Mouse (Mus musculus) intestine, embryonic 14.5 days (tissue): ENCODE measurements around the gene Chchd6. TPM values are rescaled to one million over a fixed set of nuclear protein-coding genes. Genes with fewer than 3 reads are reported as not detected.

Experiments
- ATAC-seq: fragments of 200-750 bp; cut with Nextera tagmentation; replicated peaks from 2 replicates; pipeline ENCODE4 v1.8.0; 2017; ENCODE audit warnings: low read depth, moderate number of reproducible peaks, moderate TSS enrichment, moderate library complexity; ENCODE audit not compliant: low FRiP score, low TSS enrichment
- DNase-seq: peaks from one replicate; pipeline ENCODE4 v3.0.0-alpha.2; 2018; ENCODE audit warnings: low spot score
- H3K27ac ChIP-seq: fragments of 300-500 bp; sonication (generic); 2 replicates; pipeline ENCODE4 v1.5.1; 2014; ENCODE audit warnings: low read depth, mild to moderate bottlenecking, control low read depth
- H3K27me3 ChIP-seq: fragments of 300-500 bp; sonication (generic); replicated peaks from 2 replicates; pipeline ENCODE4 v1.6.1; 2014; ENCODE audit warnings: low read length, control low read depth; ENCODE audit not compliant: control insufficient read depth, insufficient read depth
- H3K36me3 ChIP-seq: fragments of 300-500 bp; sonication (generic); 2 replicates; pipeline ENCODE4 v1.6.1; 2014; ENCODE audit warnings: low read length, control low read depth; ENCODE audit not compliant: control insufficient read depth, insufficient read depth
- H3K4me1 ChIP-seq: fragments of 300-500 bp; sonication (generic); replicated peaks from 2 replicates; pipeline ENCODE4 v1.6.1; 2014; ENCODE audit warnings: low read length, control low read depth, mixed read lengths; ENCODE audit not compliant: control insufficient read depth, insufficient read depth
- H3K4me2 ChIP-seq: fragments of 300-500 bp; sonication (generic); 2 replicates; pipeline ENCODE4 v1.6.1; 2014; ENCODE audit warnings: low read length
- H3K4me3 ChIP-seq: fragments of 300-500 bp; sonication (generic); 2 replicates; pipeline ENCODE4 v1.5.1; 2014; ENCODE audit warnings: low read depth, low read length, control low read depth, mixed read lengths
- H3K9ac ChIP-seq: fragments of 300-500 bp; sonication (generic); 2 replicates; pipeline ENCODE4 v1.6.1; 2014; ENCODE audit warnings: mild to moderate bottlenecking, low read length
- H3K9me3 ChIP-seq: fragments of 300-500 bp; sonication (generic); 2 replicates; pipeline ENCODE4 v1.6.1; 2016; ENCODE audit warnings: low read length, control low read depth; ENCODE audit not compliant: control insufficient read depth
- WGBS: fragments of 180-500 bp; shearing (Covaris S2); extraction: QIAGEN DNeasy Blood & Tissue Kit; methylation state at CpG from one replicate; pipeline ENCODE4 v1.1.7; 2014; 5-methylcytosine and 5-hydroxymethylcytosine counted together
- polyA plus RNA-seq: library from polyadenylated mRNA; unstranded; fragments of >200 nt; fragmentation: Nextera tagmentation; extraction: Ambion mirVana; gene quantifications from 2 replicates; pipeline ENCODE4 v1.2.1, GENCODE M21; 2014

The Chchd6 gene
- polyA plus RNA-seq, 1 experiment from 2014 or later, result 59.9 TPM

- H3K4me2 ChIP-seq, result no peak overlapping the region
- no peak overlapping the region for H3K4me3 ChIP-seq
- H3K4me1 ChIP-seq, result peaks cover 14% of the 10 kb centered on the region
- ATAC-seq, result no peak
- 53% methylated on average over 2 of the region's 2 CpGs for WGBS
- H3K36me3 ChIP-seq, result no peaks in the 10 kb centered on the region
- DNase-seq, result no peak
- H3K27me3 ChIP-seq, result no peaks in the 10 kb centered on the region
- H3K27ac ChIP-seq, result no peak overlapping the region
- H3K9me3 ChIP-seq, result no peaks in the 10 kb centered on the region
- no peak overlapping the region for H3K9ac ChIP-seq
These were observed 137.9 kb downstream of the Chchd6 start for GRCm38 (mm10) chr6:89457601-89458000.

DNA sequence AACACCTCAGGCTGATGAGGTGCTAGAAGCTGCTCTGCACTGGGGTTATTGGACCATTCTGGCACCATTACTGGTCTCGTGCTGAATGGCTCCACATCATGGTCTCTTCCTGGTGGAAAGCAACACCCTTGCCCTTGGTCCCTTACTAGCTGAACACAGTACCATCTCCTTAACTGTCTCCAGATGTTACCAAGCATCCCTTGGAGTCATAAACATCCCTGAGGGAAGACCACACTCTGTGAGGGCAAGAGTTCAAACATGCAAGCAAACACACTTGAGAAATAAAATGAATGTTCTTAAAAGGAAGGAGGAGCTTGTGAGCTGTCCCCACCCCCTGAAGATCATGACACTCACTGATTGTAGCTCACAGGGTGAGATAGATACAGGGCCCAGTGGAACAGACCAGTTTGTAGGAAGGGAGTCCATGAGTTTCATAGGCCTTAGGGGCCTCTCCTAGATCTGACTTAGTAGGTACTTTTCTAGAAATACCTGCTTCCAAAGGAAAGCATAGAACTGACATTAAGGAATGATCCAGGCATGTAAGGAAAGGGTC is 139.0 kb downstream of the Chchd6 start:
- ATAC-seq, result no peak

GRCm38 (mm10) chr6:89455523-89456000 is 139.9 kb downstream of the Chchd6 start:
- no peak overlapping the region for H3K27ac ChIP-seq
- H3K4me1 ChIP-seq, result peaks cover 7% of the 10 kb centered on the region; the same call in 1 of the 2 replicates
- H3K9ac ChIP-seq, result no peak overlapping the region
- H3K4me3 ChIP-seq, result no peak overlapping the region
- no peak overlapping the region for H3K4me2 ChIP-seq
- H3K27me3 ChIP-seq, result no peaks in the 10 kb centered on the region
- no peaks in the 10 kb centered on the region for H3K9me3 ChIP-seq
- H3K36me3 ChIP-seq, result no peaks in the 10 kb centered on the region
- 79% methylated on average over 4 of the region's 4 CpGs for WGBS
- ATAC-seq (no peak), DNase-seq (no peak)

More for the DNA sequence above, 139.0 kb downstream of the Chchd6 start:
- no peak for DNase-seq
- no peak overlapping the region for H3K27ac ChIP-seq
- WGBS, result 47% methylated on average over 1 of the region's 1 CpGs
- H3K9me3 ChIP-seq, result no peaks in the 10 kb centered on the region
- no peaks in the 10 kb centered on the region for H3K27me3 ChIP-seq
- no peak overlapping the region for H3K4me2 ChIP-seq
- H3K36me3 ChIP-seq, result no peaks in the 10 kb centered on the region
- H3K4me3 ChIP-seq, result no peak overlapping the region
- peaks cover 7% of the 10 kb centered on the region for H3K4me1 ChIP-seq
- H3K9ac ChIP-seq, result no peak overlapping the region

DNA sequence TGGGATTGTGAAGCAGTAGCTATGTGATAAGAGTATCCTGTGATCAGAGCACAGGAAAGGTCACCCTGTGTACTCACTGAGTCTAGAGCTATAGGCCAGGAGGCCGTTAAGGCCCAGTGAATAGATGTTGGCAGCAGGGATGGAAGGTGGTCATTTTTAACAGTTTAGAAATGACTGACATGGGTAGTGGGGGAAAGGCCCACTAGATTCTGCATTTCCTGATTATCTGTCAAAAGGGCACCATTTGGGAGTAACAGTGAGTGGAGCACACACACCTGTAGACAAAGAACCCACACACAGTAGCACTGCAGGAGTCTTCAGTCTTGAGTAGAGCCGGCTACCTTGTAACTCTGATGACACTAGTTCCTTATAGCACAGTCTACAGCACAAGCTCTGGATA is 141.0 kb downstream of the Chchd6 start:
- no peak overlapping the region for H3K9ac ChIP-seq
- H3K27ac ChIP-seq, result no peak overlapping the region
- H3K36me3 ChIP-seq, result no peaks in the 10 kb centered on the region
- H3K4me1 ChIP-seq, result peaks cover 7% of the 10 kb centered on the region; the same call in 1 of the 2 replicates
- no peak overlapping the region for H3K4me3 ChIP-seq
- H3K4me2 ChIP-seq, result no peak overlapping the region
- 87% methylated on average over 2 of the region's 2 CpGs for WGBS
- ATAC-seq, result no peak
- no peaks in the 10 kb centered on the region for H3K27me3 ChIP-seq
- DNase-seq, result no peak
- H3K9me3 ChIP-seq, result no peaks in the 10 kb centered on the region

DNA sequence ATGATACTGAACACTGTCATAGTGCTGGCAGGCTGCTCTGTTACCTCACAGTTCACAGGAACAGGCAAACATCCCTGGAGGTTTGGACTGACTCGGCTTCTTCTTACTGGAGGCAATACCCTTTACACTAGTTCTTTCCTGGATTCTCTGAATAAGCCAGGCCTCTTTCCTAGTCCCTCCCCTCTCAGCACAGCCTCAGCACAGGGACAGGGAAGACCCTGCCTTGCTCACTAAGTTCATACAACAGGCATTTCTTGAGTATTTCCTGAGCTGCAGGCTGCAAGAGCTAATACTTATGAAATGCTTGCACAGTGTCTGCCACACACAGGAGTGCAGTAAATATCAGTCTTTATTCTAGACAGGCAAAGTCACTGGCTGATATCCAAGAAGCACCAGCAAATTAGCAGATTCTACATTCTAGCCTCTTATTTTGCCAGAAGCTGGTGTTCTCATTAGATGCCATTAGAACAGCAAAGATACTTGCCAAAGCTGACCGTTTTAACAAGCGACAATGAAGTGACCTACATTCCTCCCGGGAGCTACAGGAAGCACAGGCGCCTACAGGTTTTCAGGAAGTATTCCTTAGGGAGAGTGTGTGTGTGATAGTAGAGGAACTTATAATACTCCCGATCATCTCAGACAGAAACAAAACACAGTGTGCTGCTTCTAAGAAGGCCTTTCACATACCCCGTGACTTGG is 142.3 kb downstream of the Chchd6 start:
- 0 out of 2 replicates have a peak overlapping the region, but pooled peaks have one; percentile 3 for H3K27ac ChIP-seq
- H3K27me3 ChIP-seq, result no peaks in the 10 kb centered on the region
- H3K9me3 ChIP-seq, result no peaks in the 10 kb centered on the region
- H3K36me3 ChIP-seq, result no peaks in the 10 kb centered on the region
- 48% methylated on average over 7 of the region's 7 CpGs for WGBS
- peaks cover 7% of the 10 kb centered on the region; the same call in 1 of the 2 replicates for H3K4me1 ChIP-seq
- no peak overlapping the region for H3K4me3 ChIP-seq
- DNase-seq, result no peak
- H3K4me2 ChIP-seq, result no peak overlapping the region
- no peak for ATAC-seq
- H3K9ac ChIP-seq, result no peak overlapping the region

DNA sequence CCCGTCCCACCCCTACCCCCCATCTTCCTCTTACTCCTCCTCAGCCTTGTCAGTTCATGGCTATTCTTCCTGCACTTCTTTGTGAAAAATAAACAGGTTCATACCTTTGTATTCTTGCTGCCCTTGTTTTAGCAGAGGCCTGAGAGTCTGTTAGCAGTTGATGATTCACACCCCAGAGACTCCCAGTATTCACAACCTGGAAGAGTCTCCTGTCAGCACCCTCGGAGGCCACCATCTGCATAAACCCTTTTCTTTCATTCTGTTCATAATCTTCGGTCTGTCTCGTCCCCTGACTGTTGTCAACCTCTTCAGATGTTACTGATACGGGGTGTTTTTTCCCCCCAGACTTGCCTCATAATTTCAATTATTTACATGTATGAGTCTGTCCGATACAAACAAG is 143.1 kb downstream of the Chchd6 start:
- Histone ChIP-seq H3K9me3 (no peaks in the 10 kb centered on the region), H3K9ac (no peak overlapping the region), H3K4me1 (peaks cover 7% of the 10 kb centered on the region; the same call in 1 of the 2 replicates), H3K36me3 (no peaks in the 10 kb centered on the region), H3K27me3 (no peaks in the 10 kb centered on the region), H3K4me3 (no peak overlapping the region), H3K27ac (no peak overlapping the region), H3K4me2 (no peak overlapping the region)
- ATAC-seq (no peak), DNase-seq (no peak)
- WGBS, result 76% methylated on average over 6 of the region's 6 CpGs

GRCm38 (mm10) chr6:89448736-89449135 is 146.7 kb downstream of the Chchd6 start:
- Histone ChIP-seq H3K9ac (no peak overlapping the region), H3K27ac (no peak overlapping the region), H3K4me2 (no peak overlapping the region), H3K4me1 (peaks cover 12% of the 10 kb centered on the region; the same call in 1 of the 2 replicates), H3K36me3 (no peaks in the 10 kb centered on the region), H3K27me3 (no peaks in the 10 kb centered on the region), H3K9me3 (no peaks in the 10 kb centered on the region), H3K4me3 (no peak overlapping the region)
- ATAC-seq (no peak), DNase-seq (no peak)
- whole genome bisulfite sequencing, result 52% methylated on average over 3 of the region's 3 CpGs

GRCm38 (mm10) chr6:89440671-89441070 is 154.8 kb downstream of the Chchd6 start:
- Histone ChIP-seq H3K9ac (no peak overlapping the region), H3K36me3 (no peaks in the 10 kb centered on the region), H3K4me3 (no peak overlapping the region), H3K4me2 (no peak overlapping the region), H3K4me1 (no peaks in the 10 kb centered on the region), H3K27ac (no peak overlapping the region), H3K27me3 (no peaks in the 10 kb centered on the region), H3K9me3 (no peaks in the 10 kb centered on the region)
- DNase-seq (no peak), ATAC-seq (no peak)
- 96% methylated on average over 4 of the region's 4 CpGs for WGBS
